Mouse (Mus musculus) MEL (cell line): Measurements from ENCODE around the gene Per3.

Experiments
- CHD2 ChIP-seq: IDR thresholded peaks from 2 replicates; pipeline ENCODE4 v1.6.1; 2011; ENCODE audit warnings: low read length, improper control_type of control experiment
- CTCF ChIP-seq, 3 experiments: IDR thresholded peaks in 2 of 3; conservative IDR thresholded peaks in 1 of 3; 2 replicates each; pipeline ENCODE4 v1.5.1; 2011 to 2012; ENCODE audit warnings: low read length in 3 of 3, low read depth in 2 of 3, mild to moderate bottlenecking in 2 of 3, improper control_type of control experiment in 1 of 3, inconsistent platforms in 1 of 3, mixed read lengths in 1 of 3, moderate library complexity in 1 of 3; ENCODE audit not compliant: control insufficient read depth in 1 of 3, insufficient read depth in 1 of 3, poor library complexity in 1 of 3, severe bottlenecking in 1 of 3
- EP300 ChIP-seq, 2 experiments: IDR thresholded peaks; 2 replicates each; pipeline ENCODE4 v1.6.1; 2011; ENCODE audit warnings: improper control_type of control experiment in 2 of 2, low read length in 2 of 2, low read depth in 1 of 2, mild to moderate bottlenecking in 1 of 2
- MAX ChIP-seq: IDR thresholded peaks from 2 replicates; pipeline ENCODE4 v1.6.1; 2011; ENCODE audit warnings: low read length, improper control_type of control experiment
- NRF1 ChIP-seq: IDR thresholded peaks from 2 replicates; pipeline ENCODE4 v1.6.1; 2014; ENCODE audit warnings: low read depth, mild to moderate bottlenecking, inconsistent platforms, low read length, improper control_type of control experiment, moderate library complexity; ENCODE audit not compliant: poor library complexity, insufficient read depth, severe bottlenecking
- POLR2AphosphoS2 ChIP-seq: IDR thresholded peaks from 2 replicates; pipeline ENCODE4 v1.6.1; 2011; ENCODE audit warnings: low read length, improper control_type of control experiment
- RCOR1 ChIP-seq: IDR thresholded peaks from 2 replicates; pipeline ENCODE4 v1.6.1; 2012; ENCODE audit warnings: low read depth, mild to moderate bottlenecking, inconsistent platforms, low read length, improper control_type of control experiment
- SMC3 ChIP-seq: IDR thresholded peaks from 2 replicates; pipeline ENCODE4 v1.6.1; 2011; ENCODE audit warnings: low read depth, low read length, improper control_type of control experiment
- ZNF384 ChIP-seq: IDR thresholded peaks from 2 replicates; pipeline ENCODE4 v1.6.1; 2012; ENCODE audit warnings: low read depth, mild to moderate bottlenecking, inconsistent platforms, low read length, improper control_type of control experiment

GRCm38 (mm10) chr4:150990148-150990547, 54.3 kb downstream of the Per3 start:
- TF ChIP-seq CTCF (IDR thresholded peaks at IDR 0.05 in 2 of 3, conservative IDR thresholded peaks at IDR 0.05 in 1 of 3; ENCODE audit: control insufficient read depth in 1 of 3, insufficient read depth in 1 of 3, low read depth in 2 of 3, low read length in 3 of 3, poor library complexity in 1 of 3, severe bottlenecking in 1 of 3), result peak; percentile 53 to 83 (median 59)
- TF ChIP-seq NRF1, result no peak
- TF ChIP-seq EP300 (IDR thresholded peaks at IDR 0.05; ENCODE audit: low read depth in 1 of 2, low read length in 2 of 2), result no peak
- TF ChIP-seq ZNF384, result no peak
- TF ChIP-seq RCOR1, result no peak
- TF ChIP-seq SMC3, result peak; percentile 32
- no peak for TF ChIP-seq CHD2
- no peak for TF ChIP-seq POLR2AphosphoS2
- TF ChIP-seq MAX, result no peak
